Mouse (Mus musculus) brain, embryonic 14.5 days (tissue): ENCODE measurements around the gene Slit3.

Experiments
- CTCF ChIP-seq: fragments of 200-500 bp; IDR thresholded peaks from 2 replicates; pipeline ENCODE4 v1.5.1; 2012; ENCODE audit warnings: inconsistent platforms, mild to moderate bottlenecking, moderate library complexity, borderline replicate concordance; ENCODE audit not compliant: insufficient read depth, insufficient read length; ENCODE audit errors: extremely low read depth
- POLR2A ChIP-seq: fragments of 200-500 bp; IDR thresholded peaks from 2 replicates; pipeline ENCODE4 v1.6.1; 2012; ENCODE audit warnings: mild to moderate bottlenecking, inconsistent platforms, borderline replicate concordance; ENCODE audit not compliant: poor library complexity, insufficient read depth, insufficient read length, severe bottlenecking; ENCODE audit errors: extremely low read depth

- no peak for TF ChIP-seq CTCF
- TF ChIP-seq POLR2A, result no peak
Measured at GRCm38 (mm10) chr11:35624515-35625270, 503.7 kb downstream of the Slit3 start.
